Mouse (Mus musculus) neutrophil, adult 5-6 weeks (primary cell): ENCODE measurements around the gene Phactr1. TPM values are rescaled to one million over a fixed set of nuclear protein-coding genes. Genes with fewer than 3 reads are reported as not detected.
A peak's percentile ranks its signal among the peaks of the same experiment; 100 is the strongest.

Experiments used
- ATAC-seq: fragments of 151-379, 151-347 bp; 2 replicates; pipeline ENCODE4 v1.8.0; 2017; ENCODE audit warnings: mild to moderate bottlenecking, moderate TSS enrichment; ENCODE audit not compliant: insufficient number of reproducible peaks, poor library complexity, low FRiP score, severe bottlenecking; ENCODE audit errors: extremely low read depth
- total RNA-seq: library from RNA; stranded (forward); fragments of 200-1000 nt; gene quantifications from 2 replicates; pipeline ENCODE4 v1.2.3, GENCODE M21; 2017

The Phactr1 gene
- total RNA-seq, 1 experiment from 2014 or later: not detected

GRCm38 (mm10) chr13:42742226-42742625, 61.8 kb downstream of the Phactr1 start:
- no peak for ATAC-seq

GRCm38 (mm10) chr13:42744467-42744866, 64.0 kb downstream of the Phactr1 start:
- no peak for ATAC-seq

GRCm38 (mm10) chr13:42757654-42758400, 77.4 kb downstream of the Phactr1 start:
- no peak for ATAC-seq

- no peak for ATAC-seq
Measured at GRCm38 (mm10) chr13:42759170-42759569, 78.7 kb downstream of the Phactr1 start.

- no peak for ATAC-seq
Measured at GRCm38 (mm10) chr13:42760907-42761544, 80.6 kb downstream of the Phactr1 start.

- ATAC-seq: no peak
Measured at GRCm38 (mm10) chr13:42772314-42772713, 91.9 kb downstream of the Phactr1 start.

- ATAC-seq: no peak
Measured at GRCm38 (mm10) chr13:42774040-42774439, 93.6 kb downstream of the Phactr1 start.

- ATAC-seq: no peak
Measured at GRCm38 (mm10) chr13:42782151-42782550, 101.7 kb downstream of the Phactr1 start.

- no peak for ATAC-seq
Measured at GRCm38 (mm10) chr13:42789221-42789620, 108.8 kb downstream of the Phactr1 start.

GRCm38 (mm10) chr13:42792279-42792678, 111.9 kb downstream of the Phactr1 start:
- ATAC-seq: no peak

- no peak for ATAC-seq
Measured at GRCm38 (mm10) chr13:42800523-42800922, 120.1 kb downstream of the Phactr1 start.

- no peak for ATAC-seq
Measured at GRCm38 (mm10) chr13:42804314-42804713, 123.9 kb downstream of the Phactr1 start.

GRCm38 (mm10) chr13:42812762-42813161, 132.3 kb downstream of the Phactr1 start:
- no peak for ATAC-seq

GRCm38 (mm10) chr13:42818378-42818777, 138.0 kb downstream of the Phactr1 start:
- 0 out of 2 replicates have a peak, but pooled peaks have one; percentile 26 for ATAC-seq

GRCm38 (mm10) chr13:42820513-42820912, 140.1 kb downstream of the Phactr1 start:
- no peak for ATAC-seq

- no peak for ATAC-seq
Measured at GRCm38 (mm10) chr13:42821426-42822106, 141.1 kb downstream of the Phactr1 start.

GRCm38 (mm10) chr13:42822545-42822944, 142.1 kb downstream of the Phactr1 start:
- peak; percentile 46; the same call in 1 of the 2 replicates for ATAC-seq

GRCm38 (mm10) chr13:42823875-42824274, 143.5 kb downstream of the Phactr1 start:
- no peak for ATAC-seq

- no peak for ATAC-seq
Measured at GRCm38 (mm10) chr13:42826602-42827001, 146.2 kb downstream of the Phactr1 start.

GRCm38 (mm10) chr13:42828978-42829377, 148.6 kb downstream of the Phactr1 start:
- ATAC-seq: peak; percentile 23; the same call in 1 of the 2 replicates
